Mouse (Mus musculus) lung, embryonic 14.5 days (tissue): ENCODE results near the gene Ergic1. TPM values are rescaled to one million over a fixed set of nuclear protein-coding genes. Genes with fewer than 3 reads are reported as not detected.

Experiments
- ATAC-seq: fragments of 200-750 bp; cut with Nextera tagmentation; 2 replicates; pipeline ENCODE4 v1.8.0; 2017; ENCODE audit warnings: mild to moderate bottlenecking, moderate TSS enrichment, moderate library complexity; ENCODE audit not compliant: insufficient read depth
- DNase-seq: peaks from one replicate; pipeline ENCODE4 v3.0.0-alpha.2; 2015
- H3K27ac ChIP-seq: fragments of 300-500 bp; sonication (generic); 2 replicates; pipeline ENCODE4 v1.5.1; 2014; ENCODE audit warnings: low read depth, mild to moderate bottlenecking, moderate library complexity
- H3K27me3 ChIP-seq: fragments of 300-500 bp; sonication (generic); 2 replicates; pipeline ENCODE4 v1.6.1; 2014; ENCODE audit warnings: low read length, control low read depth; ENCODE audit not compliant: insufficient read depth
- H3K36me3 ChIP-seq: fragments of 300-500 bp; sonication (generic); 2 replicates; pipeline ENCODE4 v1.6.1; 2014; ENCODE audit warnings: control low read depth; ENCODE audit not compliant: insufficient read depth
- H3K4me1 ChIP-seq: fragments of 300-500 bp; sonication (generic); 2 replicates; pipeline ENCODE4 v1.6.1; 2014; ENCODE audit warnings: antibody characterized with exemption, control low read depth; ENCODE audit not compliant: insufficient read depth
- H3K4me2 ChIP-seq: fragments of 300-500 bp; sonication (generic); 2 replicates; pipeline ENCODE4 v1.6.1; 2014; ENCODE audit warnings: mild to moderate bottlenecking
- H3K4me3 ChIP-seq: fragments of 300-500 bp; sonication (generic); 2 replicates; pipeline ENCODE4 v1.5.1; 2014; ENCODE audit warnings: low read depth, low read length
- H3K9ac ChIP-seq: fragments of 300-500 bp; sonication (generic); 2 replicates; pipeline ENCODE4 v1.6.1; 2014
- H3K9me3 ChIP-seq: fragments of 300-500 bp; sonication (generic); 2 replicates; pipeline ENCODE4 v1.6.1; 2016; ENCODE audit warnings: low read depth, low read length, control low read depth
- CTCF ChIP-seq: IDR thresholded peaks from 2 replicates; pipeline ENCODE4 v1.5.1; 2016; ENCODE audit warnings: antibody characterized with exemption, low read depth
- whole genome bisulfite sequencing: fragments of 180-500 bp; shearing (Covaris S2); extraction: QIAGEN DNeasy Blood & Tissue Kit; methylation state at CpG from one replicate; pipeline ENCODE4 v1.1.7; 2014; 5-methylcytosine and 5-hydroxymethylcytosine counted together
- polyA plus RNA-seq: library from polyadenylated mRNA; unstranded; fragments of >200 nt; fragmentation: Nextera tagmentation; extraction: Ambion mirVana; gene quantifications from 2 replicates; pipeline ENCODE4 v1.2.1, GENCODE M21; 2014

Ergic1 gene
- polyA plus RNA-seq, 1 experiment from 2014 or later, result 125 TPM

- Histone ChIP-seq H3K9ac (no peak overlapping the region), H3K27me3 (no peaks in the 10 kb centered on the region), H3K9me3 (no peaks in the 10 kb centered on the region), H3K4me2 (no peak overlapping the region), H3K27ac (no peak overlapping the region), H3K4me1 (peaks cover 14% of the 10 kb centered on the region; the same call in 1 of the 2 replicates), H3K4me3 (no peak overlapping the region), H3K36me3 (no peaks in the 10 kb centered on the region; the same call in 1 of the 2 replicates)
- DNase-seq, result no peak
- ATAC-seq, result no peak
- TF ChIP-seq CTCF, result no peak
- 89% methylated on average over 5 of the region's 5 CpGs for WGBS
These were observed 37.6 kb downstream of the Ergic1 start for GRCm38 (mm10) chr17:26598845-26599244.

DNA sequence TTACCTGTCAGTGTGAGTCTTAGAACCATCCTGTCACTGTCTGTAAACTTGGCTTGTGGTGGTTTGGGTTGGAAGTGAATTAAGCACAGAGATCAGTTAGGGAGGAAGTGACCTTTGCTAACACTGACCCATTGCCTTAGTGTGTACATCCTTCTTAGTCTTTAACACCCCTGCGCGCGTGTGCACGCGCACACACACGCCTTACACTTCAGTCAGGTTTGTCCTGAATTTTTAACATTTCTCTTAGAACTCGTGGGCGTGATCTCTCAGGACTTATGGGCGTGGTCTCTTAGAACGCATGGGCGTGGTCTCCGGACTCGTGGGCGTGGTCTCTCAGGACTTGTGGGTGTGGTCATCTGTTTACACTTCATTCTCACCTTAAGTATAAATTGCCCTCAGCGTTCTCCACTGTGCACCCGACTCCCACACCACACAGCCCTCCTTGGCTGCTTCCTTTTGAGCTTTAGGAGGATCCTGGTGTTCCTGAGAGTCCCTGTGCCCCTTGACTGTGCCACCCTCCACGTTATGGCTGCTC lies 39.7 kb downstream of the Ergic1 start:
- Histone ChIP-seq H3K27me3 (no peaks in the 10 kb centered on the region), H3K4me2 (no peak overlapping the region), H3K9me3 (no peaks in the 10 kb centered on the region), H3K27ac (no peak overlapping the region), H3K36me3 (peaks cover 8% of the 10 kb centered on the region; the same call in 1 of the 2 replicates), H3K9ac (no peak overlapping the region), H3K4me1 (peaks cover 3% of the 10 kb centered on the region; the same call in 1 of the 2 replicates), H3K4me3 (no peak overlapping the region)
- ATAC-seq (no peak), DNase-seq (peak; percentile 56)
- TF ChIP-seq CTCF, result no peak
- WGBS, result 56% methylated on average over 17 of the region's 17 CpGs

GRCm38 (mm10) chr17:26601514-26601913 lies 40.2 kb downstream of the Ergic1 start:
- H3K9me3 ChIP-seq, result no peaks in the 10 kb centered on the region
- H3K4me1 ChIP-seq, result no peaks in the 10 kb centered on the region; the same call in 1 of the 2 replicates
- no peak for TF ChIP-seq CTCF
- no peak overlapping the region for H3K4me2 ChIP-seq
- DNase-seq (peak; percentile 20), ATAC-seq (no peak)
- no peak overlapping the region for H3K27ac ChIP-seq
- no peak overlapping the region for H3K9ac ChIP-seq
- no peaks in the 10 kb centered on the region for H3K27me3 ChIP-seq
- H3K4me3 ChIP-seq, result no peak overlapping the region
- H3K36me3 ChIP-seq, result peaks cover 12% of the 10 kb centered on the region; the same call in 1 of the 2 replicates
- 58% methylated on average over 6 of the region's 6 CpGs for WGBS

DNA sequence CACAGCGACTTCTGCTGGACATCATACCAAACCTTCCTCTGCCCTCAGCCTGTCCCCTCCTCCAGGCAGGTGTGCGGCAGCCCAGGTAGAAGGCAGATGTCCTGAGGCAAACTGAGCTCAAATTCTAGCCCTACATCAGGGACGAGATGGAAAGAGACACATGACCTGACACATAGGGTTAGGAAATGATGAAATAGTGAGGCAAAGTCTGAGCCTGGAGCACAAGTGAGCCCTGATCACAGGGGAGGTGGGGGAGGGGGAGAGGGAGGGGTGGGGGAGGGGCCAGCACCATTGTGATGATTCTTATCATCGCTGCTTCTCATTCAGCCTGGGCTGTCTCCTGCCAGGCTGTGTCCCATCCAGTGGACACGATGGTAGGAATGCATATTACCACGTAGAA lies 40.6 kb downstream of the Ergic1 start:
- DNase-seq (no peak), ATAC-seq (no peak)
- no peaks in the 10 kb centered on the region for H3K27me3 ChIP-seq
- peaks cover 16% of the 10 kb centered on the region; the same call in 1 of the 2 replicates for H3K36me3 ChIP-seq
- TF ChIP-seq CTCF, result no peak
- no peaks in the 10 kb centered on the region; the same call in 1 of the 2 replicates for H3K4me1 ChIP-seq
- H3K4me3 ChIP-seq, result no peak overlapping the region
- H3K4me2 ChIP-seq, result no peak overlapping the region
- H3K9me3 ChIP-seq, result no peaks in the 10 kb centered on the region
- 49% methylated on average over 6 of the region's 6 CpGs for WGBS
- no peak overlapping the region for H3K9ac ChIP-seq
- H3K27ac ChIP-seq, result peak overlapping the region; percentile 59; the same call in 1 of the 2 replicates

GRCm38 (mm10) chr17:26602371-26602885 lies 41.1 kb downstream of the Ergic1 start:
- no peaks in the 10 kb centered on the region; the same call in 1 of the 2 replicates for H3K4me1 ChIP-seq
- DNase-seq (peak; percentile 11), ATAC-seq (peak; percentile 35; the same call in 1 of the 2 replicates)
- no peaks in the 10 kb centered on the region for H3K9me3 ChIP-seq
- H3K36me3 ChIP-seq, result peaks cover 16% of the 10 kb centered on the region; the same call in 1 of the 2 replicates
- no peak for TF ChIP-seq CTCF
- H3K27ac ChIP-seq, result peak overlapping the region; percentile 59; the same call in 1 of the 2 replicates
- no peaks in the 10 kb centered on the region for H3K27me3 ChIP-seq
- no peak overlapping the region for H3K4me3 ChIP-seq
- no peak overlapping the region for H3K9ac ChIP-seq
- 59% methylated on average over 12 of the region's 12 CpGs for WGBS
- no peak overlapping the region for H3K4me2 ChIP-seq

- Histone ChIP-seq H3K27ac (peak overlapping the region; percentile 18; the same call in 1 of the 2 replicates), H3K36me3 (peaks cover 20% of the 10 kb centered on the region), H3K9ac (no peak overlapping the region), H3K4me3 (no peak overlapping the region), H3K27me3 (no peaks in the 10 kb centered on the region), H3K4me2 (no peak overlapping the region), H3K9me3 (no peaks in the 10 kb centered on the region), H3K4me1 (no peaks in the 10 kb centered on the region; the same call in 1 of the 2 replicates)
- no peak for ATAC-seq
- 90% methylated on average over 8 of the region's 8 CpGs for WGBS
- TF ChIP-seq CTCF, result no peak
- DNase-seq, result no peak
These were observed 42.0 kb downstream of the Ergic1 start for GRCm38 (mm10) chr17:26603311-26603710.

DNA sequence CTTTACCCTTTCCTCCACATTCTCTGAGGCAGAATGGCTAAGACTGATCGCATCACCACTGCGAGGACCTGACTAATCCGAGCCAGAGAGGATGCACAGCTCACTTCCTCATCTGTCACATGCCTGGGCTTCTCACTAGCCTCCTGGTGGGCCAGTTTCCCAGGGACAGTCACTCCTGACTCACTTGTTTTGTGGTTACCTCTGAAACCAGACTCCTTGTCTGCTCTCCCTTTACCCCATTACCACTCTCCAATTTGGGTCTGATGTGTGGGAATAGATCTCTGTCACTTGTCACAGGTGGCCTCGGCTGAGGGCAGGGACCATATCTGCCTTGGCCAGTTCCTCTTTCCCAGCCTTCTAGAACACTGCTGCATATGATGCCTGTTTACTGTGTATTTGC lies 44.3 kb downstream of the Ergic1 start:
- H3K4me2 ChIP-seq, result no peak overlapping the region
- peaks cover 42% of the 10 kb centered on the region for H3K36me3 ChIP-seq
- no peak overlapping the region for H3K4me3 ChIP-seq
- no peaks in the 10 kb centered on the region for H3K27me3 ChIP-seq
- no peak overlapping the region for H3K9ac ChIP-seq
- no peak for TF ChIP-seq CTCF
- H3K4me1 ChIP-seq, result no peaks in the 10 kb centered on the region; the same call in 1 of the 2 replicates
- WGBS, result 81% methylated on average over 4 of the region's 4 CpGs
- no peak for ATAC-seq
- DNase-seq, result no peak
- H3K27ac ChIP-seq, result no peak overlapping the region
- H3K9me3 ChIP-seq, result no peaks in the 10 kb centered on the region
